Mouse (Mus musculus) spleen, adult 2 months (tissue): ENCODE data around the gene Vamp3.

Experiments used
- CTCF ChIP-seq: fragments of 200-500 bp; IDR thresholded peaks from 2 replicates; pipeline ENCODE4 v1.5.1; 2011; ENCODE audit warnings: mild to moderate bottlenecking, inconsistent platforms; ENCODE audit not compliant: insufficient read depth, insufficient read length, insufficient replicate concordance; ENCODE audit errors: extremely low read depth
- POLR2A ChIP-seq: fragments of 200-500 bp; IDR thresholded peaks from 2 replicates; pipeline ENCODE4 v1.6.1; 2011; ENCODE audit warnings: low read depth, low read length, inconsistent platforms

DNA sequence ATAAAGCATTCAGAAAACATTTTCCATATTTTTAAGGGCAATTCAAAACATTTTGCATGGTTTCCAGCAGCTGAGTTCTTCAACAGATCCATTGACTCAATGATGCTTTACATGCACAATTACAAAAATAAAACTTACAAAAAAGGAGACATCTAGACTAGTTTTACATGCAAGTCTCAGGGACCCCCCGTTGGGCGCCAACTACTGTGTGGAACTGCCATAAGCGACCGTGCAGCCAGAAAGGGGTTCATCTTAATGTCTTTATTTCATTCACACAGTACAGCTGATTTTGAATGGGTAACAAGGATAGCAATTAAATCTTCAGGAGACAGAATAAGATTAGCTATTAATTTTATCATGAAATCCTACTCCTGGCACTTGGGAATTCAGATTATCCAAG, 1.8 kb upstream of the Vamp3 start:
- TF ChIP-seq CTCF (no peak), POLR2A (no peak)
